Mouse (Mus musculus): ENCODE results near the gene Ncoa7. TPM values are rescaled to one million over a fixed set of nuclear protein-coding genes. Genes with fewer than 3 reads are reported as not detected.
A peak's percentile ranks its signal among the peaks of the same experiment; 100 is the strongest.

The Ncoa7 gene
- polyA plus RNA-seq, 1 experiment, result 2.4 TPM

DNA sequence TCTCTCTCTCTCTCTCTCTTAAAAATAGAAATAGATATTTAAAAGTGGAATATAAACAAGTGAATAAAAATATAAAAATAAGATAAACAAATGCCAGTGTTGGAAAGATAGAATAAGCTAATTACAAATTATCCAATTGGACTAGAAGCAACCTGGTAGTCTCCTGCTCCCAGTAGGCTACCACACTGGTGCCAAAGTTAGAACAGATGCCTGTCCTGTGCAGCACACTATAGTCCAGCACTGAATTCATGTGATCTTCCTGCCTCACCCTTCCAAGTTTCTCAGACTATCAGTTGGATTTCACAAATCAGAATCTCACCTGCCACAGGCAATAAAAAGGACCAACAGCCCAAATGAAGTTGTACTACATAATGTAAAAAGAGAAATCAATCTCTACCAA is 59.9 kb downstream of the Ncoa7 start:
- no peak for TF ChIP-seq CTCF (IDR thresholded peaks at IDR 0.05; ENCODE audit: extremely low read depth, insufficient read length, insufficient replicate concordance, low read depth, low read length)
- TF ChIP-seq POLR2A (IDR thresholded peaks at IDR 0.05; ENCODE audit: low read depth, low read length), result no peak
- Histone ChIP-seq H3K27ac (ENCODE audit: insufficient read depth, low read depth, low read length) (no peak overlapping the region), H3K27me3 (ENCODE audit: control insufficient read depth, insufficient read depth, low read length) (no peaks in the 10 kb centered on the region), H3K36me3 (ENCODE audit: control insufficient read depth, insufficient read depth, low read length) (no peaks in the 10 kb centered on the region), H3K4me1 (ENCODE audit: control insufficient read depth, insufficient read depth, insufficient read length, low read length) (no peaks in the 10 kb centered on the region), H3K4me3 (ENCODE audit: low read depth, low read length) (no peak overlapping the region)

DNA sequence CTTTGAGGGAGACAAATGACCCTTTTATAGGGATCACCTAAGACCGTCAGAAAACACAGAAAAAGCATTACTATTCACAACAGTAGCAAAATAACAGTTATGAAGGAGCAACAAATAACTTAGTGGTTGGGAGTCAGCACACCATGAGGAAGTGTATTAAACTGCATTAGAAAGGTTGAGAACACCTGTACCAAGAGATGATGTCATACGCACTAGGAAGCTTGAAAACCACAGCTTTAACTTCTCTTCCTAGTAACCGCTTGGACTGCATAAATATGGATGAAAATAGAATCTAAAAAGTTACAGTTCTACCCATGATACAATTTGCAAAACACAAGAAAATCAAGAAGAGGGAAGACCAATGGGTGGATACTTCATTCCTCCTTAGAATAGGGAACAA is 64.7 kb downstream of the Ncoa7 start:
- TF ChIP-seq POLR2A (IDR thresholded peaks at IDR 0.05; ENCODE audit: low read depth, low read length) (no peak), CTCF (IDR thresholded peaks at IDR 0.05; ENCODE audit: extremely low read depth, insufficient read length, insufficient replicate concordance, low read depth, low read length) (no peak)
- WGBS, result 93% methylated on average over 3 of the region's 3 CpGs
- no peaks in the 10 kb centered on the region for H3K36me3 ChIP-seq (ENCODE audit: control insufficient read depth, insufficient read depth, low read length)
- no peaks in the 10 kb centered on the region for H3K27me3 ChIP-seq (ENCODE audit: control insufficient read depth, insufficient read depth, low read length)
- H3K4me1 ChIP-seq (ENCODE audit: control insufficient read depth, insufficient read depth, insufficient read length, low read length), result no peaks in the 10 kb centered on the region
- no peak overlapping the region for H3K4me3 ChIP-seq (ENCODE audit: low read depth, low read length)
- H3K27ac ChIP-seq (ENCODE audit: insufficient read depth, low read depth, low read length), result no peak overlapping the region

DNA sequence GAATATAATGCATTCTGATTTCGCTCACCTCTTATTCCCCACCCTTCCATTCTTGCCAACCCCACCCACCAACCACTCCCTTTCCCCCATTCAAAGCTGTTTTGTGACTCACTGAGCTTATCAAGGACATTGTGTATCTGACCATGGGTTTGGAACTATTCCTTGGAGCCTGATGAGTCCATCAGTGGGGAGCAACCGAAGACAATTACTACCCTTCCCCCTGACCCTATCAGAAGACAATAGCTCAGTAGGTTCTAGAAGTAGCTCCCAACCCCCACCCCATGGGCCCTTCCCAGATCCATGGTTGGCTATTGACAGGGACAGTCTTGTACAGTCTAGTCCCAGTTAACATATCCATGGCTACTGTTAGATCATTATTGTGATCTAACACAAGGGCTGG is 65.8 kb downstream of the Ncoa7 start:
- no peak overlapping the region for H3K27ac ChIP-seq (ENCODE audit: insufficient read depth, low read depth, low read length)
- no peaks in the 10 kb centered on the region for H3K4me1 ChIP-seq (ENCODE audit: control insufficient read depth, insufficient read depth, insufficient read length, low read length)
- no peaks in the 10 kb centered on the region for H3K27me3 ChIP-seq (ENCODE audit: control insufficient read depth, insufficient read depth, low read length)
- WGBS, result 62% methylated on average over 2 of the region's 2 CpGs
- TF ChIP-seq CTCF (IDR thresholded peaks at IDR 0.05; ENCODE audit: extremely low read depth, insufficient read length, insufficient replicate concordance, low read depth, low read length) (no peak), POLR2A (IDR thresholded peaks at IDR 0.05; ENCODE audit: low read depth, low read length) (no peak)
- H3K36me3 ChIP-seq (ENCODE audit: control insufficient read depth, insufficient read depth, low read length), result no peaks in the 10 kb centered on the region
- no peak overlapping the region for H3K4me3 ChIP-seq (ENCODE audit: low read depth, low read length)

DNA sequence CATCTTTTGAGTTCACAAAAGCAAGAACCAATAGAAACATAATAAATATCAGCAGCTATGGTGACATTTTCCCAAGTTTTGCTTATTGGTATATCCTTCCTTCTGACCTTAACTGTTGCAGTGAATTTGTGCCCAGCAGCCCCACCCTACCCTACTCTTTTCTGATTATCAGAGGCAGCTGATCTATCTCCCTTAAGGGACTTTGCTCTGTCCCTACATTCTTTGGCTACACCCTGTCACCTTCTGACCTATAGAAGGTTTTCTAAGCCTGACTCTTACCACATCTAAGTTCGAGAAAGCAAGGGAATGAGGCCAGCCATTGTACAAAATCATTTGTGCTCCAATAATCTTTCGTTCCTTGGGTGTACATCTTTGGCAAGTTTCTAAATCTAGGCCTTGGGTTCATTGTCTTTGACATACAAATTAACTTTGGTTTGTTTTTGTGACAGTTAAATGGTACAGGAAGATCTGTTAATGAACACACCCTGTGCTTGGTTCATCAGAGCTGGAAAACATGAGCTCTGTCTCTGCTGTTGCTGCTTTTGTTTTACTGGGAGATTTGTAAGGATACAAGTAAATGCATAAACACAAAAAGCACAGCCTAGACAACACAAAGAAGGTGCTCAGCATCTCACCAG is 69.9 kb downstream of the Ncoa7 start:
- Histone ChIP-seq H3K27ac (ENCODE audit: insufficient read depth, low read depth, low read length) (peak overlapping the region; percentile 7; the same call in 1 of the 2 replicates), H3K4me3 (ENCODE audit: low read depth, low read length) (no peak overlapping the region), H3K4me1 (ENCODE audit: control insufficient read depth, insufficient read depth, insufficient read length, low read length) (peaks cover 4% of the 10 kb centered on the region; the same call in 1 of the 2 replicates), H3K36me3 (ENCODE audit: control insufficient read depth, insufficient read depth, low read length) (no peaks in the 10 kb centered on the region), H3K27me3 (ENCODE audit: control insufficient read depth, insufficient read depth, low read length) (no peaks in the 10 kb centered on the region)
- WGBS, result 54% methylated on average over 2 of the region's 2 CpGs
- TF ChIP-seq CTCF (IDR thresholded peaks at IDR 0.05; ENCODE audit: extremely low read depth, insufficient read length, insufficient replicate concordance, low read depth, low read length) (no peak), POLR2A (IDR thresholded peaks at IDR 0.05; ENCODE audit: low read depth, low read length) (no peak)

DNA sequence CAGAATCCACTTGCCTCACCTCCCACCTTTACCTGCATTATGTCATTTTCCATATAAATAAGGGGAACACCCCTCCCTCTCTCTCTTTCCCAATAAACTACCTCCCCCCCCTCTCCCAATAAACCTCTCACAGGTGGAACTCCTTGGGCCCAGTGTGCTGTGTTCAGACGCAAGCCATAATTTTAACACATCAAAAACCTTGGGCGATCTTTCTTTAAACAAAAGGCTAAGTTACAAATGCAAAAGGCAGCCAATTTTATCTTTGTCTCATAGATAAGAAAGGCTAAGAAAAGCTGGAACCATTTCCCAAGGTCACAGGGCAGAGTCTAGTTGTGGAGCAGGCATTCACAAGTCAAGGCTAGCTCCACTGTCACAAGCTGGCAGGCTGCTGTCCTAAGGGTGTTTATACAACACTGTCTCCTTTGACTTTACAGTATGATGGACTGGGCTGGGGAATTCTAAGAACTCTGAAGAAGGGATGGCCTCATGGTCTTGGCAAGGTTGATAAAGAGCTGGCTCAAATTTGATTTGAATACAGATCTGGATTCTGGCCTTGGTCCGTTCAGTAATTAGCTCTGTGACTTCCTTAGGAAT is 71.7 kb downstream of the Ncoa7 start:
- H3K36me3 ChIP-seq (ENCODE audit: control insufficient read depth, insufficient read depth, low read length), result no peaks in the 10 kb centered on the region
- TF ChIP-seq CTCF (IDR thresholded peaks at IDR 0.05; ENCODE audit: extremely low read depth, insufficient read length, insufficient replicate concordance, low read depth, low read length), result no peak
- no peak for TF ChIP-seq POLR2A (IDR thresholded peaks at IDR 0.05; ENCODE audit: low read depth, low read length)
- H3K4me3 ChIP-seq (ENCODE audit: low read depth, low read length), result no peak overlapping the region
- peak overlapping the region; percentile 80 for H3K27ac ChIP-seq (ENCODE audit: insufficient read depth, low read depth, low read length)
- WGBS, result 31% methylated on average over 3 of the region's 3 CpGs
- peaks cover 4% of the 10 kb centered on the region; the same call in 1 of the 2 replicates for H3K4me1 ChIP-seq (ENCODE audit: control insufficient read depth, insufficient read depth, insufficient read length, low read length)
- no peaks in the 10 kb centered on the region for H3K27me3 ChIP-seq (ENCODE audit: control insufficient read depth, insufficient read depth, low read length)

DNA sequence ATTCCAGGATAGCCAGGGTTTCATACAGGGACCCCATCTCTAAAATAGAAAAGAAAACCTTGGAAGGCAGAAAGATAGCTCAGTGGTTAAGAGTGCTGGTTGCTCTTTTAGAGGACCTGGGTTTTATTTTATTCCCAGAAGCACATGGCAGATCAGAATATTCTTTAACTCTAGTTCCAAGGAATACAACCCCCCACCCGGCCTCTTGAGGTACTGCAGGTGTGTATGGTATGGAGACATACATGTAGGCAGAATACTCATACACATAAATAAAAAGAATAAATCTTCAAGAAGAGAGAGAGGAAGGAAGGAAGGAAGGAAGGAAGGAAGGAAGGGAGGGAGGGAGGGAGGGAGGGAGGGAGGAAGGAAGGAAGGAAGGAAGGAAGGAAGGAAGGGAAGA is 72.3 kb downstream of the Ncoa7 start:
- no peaks in the 10 kb centered on the region for H3K27me3 ChIP-seq (ENCODE audit: control insufficient read depth, insufficient read depth, low read length)
- WGBS, result 59% methylated on average over 1 of the region's 1 CpGs
- TF ChIP-seq CTCF (IDR thresholded peaks at IDR 0.05; ENCODE audit: extremely low read depth, insufficient read length, insufficient replicate concordance, low read depth, low read length), result no peak
- no peak for TF ChIP-seq POLR2A (IDR thresholded peaks at IDR 0.05; ENCODE audit: low read depth, low read length)

DNA sequence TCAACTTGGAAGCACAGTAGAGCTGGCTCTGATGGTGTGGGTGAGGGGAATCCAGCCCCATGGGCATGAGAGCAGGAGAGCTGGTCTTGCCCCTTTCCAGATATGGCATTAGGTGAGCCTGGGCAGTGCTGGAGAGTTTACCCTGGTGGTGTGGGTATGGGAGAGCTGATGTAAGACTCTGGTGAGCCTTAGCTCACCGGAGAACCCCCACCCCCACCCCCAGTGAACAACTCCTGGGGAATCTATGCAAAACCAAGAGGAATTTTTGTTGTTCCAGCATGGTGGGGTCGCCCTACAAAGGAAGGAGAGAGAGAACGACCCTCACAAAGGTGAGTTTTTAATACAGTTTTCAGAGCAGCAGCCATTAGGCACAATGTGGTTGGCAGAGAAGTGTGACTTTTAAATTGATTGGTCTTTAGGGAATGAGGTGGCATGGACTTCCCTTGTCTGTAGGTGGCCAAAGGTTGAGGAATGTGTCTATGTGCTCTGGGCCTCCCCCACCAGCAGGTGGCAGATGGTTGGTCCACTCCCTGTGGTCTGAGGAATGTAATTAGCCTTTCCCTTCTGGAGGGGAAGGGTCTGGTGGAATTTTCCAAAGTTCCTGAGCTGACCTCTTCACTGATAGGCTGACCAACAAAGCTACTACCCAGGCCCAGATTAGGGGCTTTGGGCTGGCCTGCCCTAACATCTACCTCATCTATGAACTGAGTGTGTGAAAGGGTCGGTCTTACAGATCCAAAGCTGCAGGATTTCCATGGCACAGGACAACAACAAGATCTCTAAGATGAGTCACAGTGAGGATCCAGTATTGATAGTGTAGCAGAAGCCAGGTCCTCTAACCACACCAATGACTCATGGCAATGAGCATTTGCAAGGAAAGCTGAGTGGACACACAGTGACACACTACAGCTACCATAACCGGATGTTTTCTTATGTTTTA is 73.7 kb downstream of the Ncoa7 start:
- TF ChIP-seq CTCF (IDR thresholded peaks at IDR 0.05; ENCODE audit: extremely low read depth, insufficient read length, insufficient replicate concordance, low read depth, low read length) (no peak; the same call in 1 of the 2 replicates), POLR2A (IDR thresholded peaks at IDR 0.05; ENCODE audit: low read depth, low read length) (no peak)
- H3K27me3 ChIP-seq (ENCODE audit: control insufficient read depth, insufficient read depth, low read length), result no peaks in the 10 kb centered on the region
- no peaks in the 10 kb centered on the region for H3K36me3 ChIP-seq (ENCODE audit: control insufficient read depth, insufficient read depth, low read length)
- H3K27ac ChIP-seq (ENCODE audit: insufficient read depth, low read depth, low read length), result no peak overlapping the region
- WGBS, result 88% methylated on average over 5 of the region's 5 CpGs
- no peak overlapping the region for H3K4me3 ChIP-seq (ENCODE audit: low read depth, low read length)
- H3K4me1 ChIP-seq (ENCODE audit: control insufficient read depth, insufficient read depth, insufficient read length, low read length), result peaks cover 4% of the 10 kb centered on the region; the same call in 1 of the 2 replicates

More for the DNA sequence above, 72.3 kb downstream of the Ncoa7 start:
- H3K4me3 ChIP-seq (ENCODE audit: low read depth, low read length), result no peak overlapping the region
- no peak overlapping the region for H3K27ac ChIP-seq (ENCODE audit: insufficient read depth, low read depth, low read length)
- no peaks in the 10 kb centered on the region for H3K36me3 ChIP-seq (ENCODE audit: control insufficient read depth, insufficient read depth, low read length)
- H3K4me1 ChIP-seq (ENCODE audit: control insufficient read depth, insufficient read depth, insufficient read length, low read length), result peaks cover 4% of the 10 kb centered on the region; the same call in 1 of the 2 replicates

Measured in small intestine, adult 2 months (tissue).